Mouse (Mus musculus): ENCODE measurements around the gene Spaca7. TPM values are rescaled to one million over a fixed set of nuclear protein-coding genes. Genes with fewer than 3 reads are reported as not detected.

Spaca7 gene
- not detected in 2 replicates for polyA plus RNA-seq (2016; fragmentation: Nextera tagmentation; extraction: Ambion mirVana)

GRCm38 (mm10) chr8:12572814-12573534, at the start of gene Spaca7:
Gene Spaca7 (plus strand): TSS chr8:12573029.
- H3K4me3 ChIP-seq, result no peak within 1 kb of the TSS
- H3K27me3 ChIP-seq (ENCODE audit: poor library complexity, severe bottlenecking), result peaks cover 48% of the 10 kb centered on the region
- no peak within 1 kb of the TSS for H3K27ac ChIP-seq
- H3K36me3 ChIP-seq (replicated peaks), result no peaks in the 10 kb centered on the region
- no peaks in the 10 kb centered on the region for H3K9me3 ChIP-seq
- no peak for DNase-seq (ENCODE audit: extremely low spot score, low spot score)
- 75% methylated on average over 14 of the region's 14 CpGs for WGBS
- peaks cover 26% of the 10 kb centered on the region for H3K4me1 ChIP-seq

GRCm38 (mm10) chr8:12524279-12524678, 48.5 kb upstream of the Spaca7 start:
- DNase-seq (ENCODE audit: extremely low spot score, low spot score), result no peak
- H3K4me3 ChIP-seq, result no peak overlapping the region
- H3K27ac ChIP-seq, result peak overlapping the region; percentile 56
- H3K4me1 ChIP-seq, result peaks cover 39% of the 10 kb centered on the region
- no peaks in the 10 kb centered on the region for H3K36me3 ChIP-seq (replicated peaks)
- peaks cover 20% of the 10 kb centered on the region for H3K27me3 ChIP-seq (ENCODE audit: poor library complexity, severe bottlenecking)
- H3K9me3 ChIP-seq, result peaks cover 4% of the 10 kb centered on the region
- 20% methylated on average over 1 of the region's 1 CpGs for WGBS

- Histone ChIP-seq H3K9me3 (no peaks in the 10 kb centered on the region), H3K4me3 (no peak overlapping the region), H3K36me3 (replicated peaks) (no peaks in the 10 kb centered on the region), H3K4me1 (peaks cover 10% of the 10 kb centered on the region), H3K27me3 (ENCODE audit: poor library complexity, severe bottlenecking) (peaks cover 15% of the 10 kb centered on the region), H3K27ac (no peak overlapping the region)
- WGBS, result 88% methylated on average over 2 of the region's 2 CpGs
- DNase-seq (ENCODE audit: extremely low spot score, low spot score), result no peak
Observed at GRCm38 (mm10) chr8:12528659-12529058, 44.2 kb upstream of the Spaca7 start.

GRCm38 (mm10) chr8:12535617-12536016, 37.2 kb upstream of the Spaca7 start:
- H3K27me3 ChIP-seq (ENCODE audit: poor library complexity, severe bottlenecking), result peaks cover 5% of the 10 kb centered on the region; the same call in 1 of the 2 replicates
- no peak overlapping the region for H3K4me3 ChIP-seq
- no peak for DNase-seq (ENCODE audit: extremely low spot score, low spot score)
- peak overlapping the region; percentile 51; the same call in 1 of the 2 replicates for H3K27ac ChIP-seq
- no peaks in the 10 kb centered on the region for H3K4me1 ChIP-seq
- H3K9me3 ChIP-seq, result peaks cover 9% of the 10 kb centered on the region; the same call in 1 of the 2 replicates
- 92% methylated on average over 9 of the region's 9 CpGs for WGBS
- H3K36me3 ChIP-seq (replicated peaks), result no peaks in the 10 kb centered on the region

GRCm38 (mm10) chr8:12536306-12536705, 36.5 kb upstream of the Spaca7 start:
- H3K9me3 ChIP-seq, result peaks cover 9% of the 10 kb centered on the region; the same call in 1 of the 2 replicates
- H3K4me1 ChIP-seq, result no peaks in the 10 kb centered on the region
- DNase-seq (ENCODE audit: extremely low spot score, low spot score), result no peak
- H3K4me3 ChIP-seq, result no peak overlapping the region
- H3K27ac ChIP-seq, result peak overlapping the region; percentile 51; the same call in 1 of the 2 replicates
- 91% methylated on average over 7 of the region's 7 CpGs for WGBS
- peaks cover 5% of the 10 kb centered on the region; the same call in 1 of the 2 replicates for H3K27me3 ChIP-seq (ENCODE audit: poor library complexity, severe bottlenecking)
- no peaks in the 10 kb centered on the region for H3K36me3 ChIP-seq (replicated peaks)

- 74% methylated on average over 4 of the region's 4 CpGs for WGBS
- DNase-seq (ENCODE audit: extremely low spot score, low spot score), result no peak
- Histone ChIP-seq H3K27ac (peak overlapping the region; percentile 35; the same call in 1 of the 2 replicates), H3K4me1 (peaks cover 39% of the 10 kb centered on the region), H3K4me3 (no peak overlapping the region), H3K9me3 (no peaks in the 10 kb centered on the region), H3K27me3 (ENCODE audit: poor library complexity, severe bottlenecking) (peaks cover 73% of the 10 kb centered on the region), H3K36me3 (replicated peaks) (no peaks in the 10 kb centered on the region)
Observed at GRCm38 (mm10) chr8:12545236-12545635, 27.6 kb upstream of the Spaca7 start.

- Histone ChIP-seq H3K9me3 (no peaks in the 10 kb centered on the region; the same call in 1 of the 2 replicates), H3K36me3 (replicated peaks) (no peaks in the 10 kb centered on the region), H3K4me1 (peaks cover 39% of the 10 kb centered on the region), H3K4me3 (no peak overlapping the region), H3K27me3 (ENCODE audit: poor library complexity, severe bottlenecking) (peaks cover 73% of the 10 kb centered on the region), H3K27ac (0 out of 2 replicates have a peak overlapping the region, but pooled peaks have one; percentile 35)
- no peak for DNase-seq (ENCODE audit: extremely low spot score, low spot score)
- WGBS, result 73% methylated on average over 4 of the region's 4 CpGs
Observed at GRCm38 (mm10) chr8:12545671-12546070, 27.2 kb upstream of the Spaca7 start.

- no peaks in the 10 kb centered on the region; the same call in 1 of the 2 replicates for H3K36me3 ChIP-seq (replicated peaks)
- H3K4me3 ChIP-seq, result peak overlapping the region; percentile 5; the same call in 1 of the 2 replicates
- H3K4me1 ChIP-seq, result peaks cover 39% of the 10 kb centered on the region
- DNase-seq (ENCODE audit: extremely low spot score, low spot score), result no peak
- H3K27me3 ChIP-seq (ENCODE audit: poor library complexity, severe bottlenecking), result peaks cover 63% of the 10 kb centered on the region
- WGBS, result 37% methylated on average over 7 of the region's 7 CpGs
- peak overlapping the region; percentile 85 for H3K27ac ChIP-seq
- H3K9me3 ChIP-seq, result peaks cover 10% of the 10 kb centered on the region; the same call in 1 of the 2 replicates
Observed at GRCm38 (mm10) chr8:12547466-12548220, 25.2 kb upstream of the Spaca7 start.

- H3K9me3 ChIP-seq, result peaks cover 10% of the 10 kb centered on the region; the same call in 1 of the 2 replicates
- H3K4me3 ChIP-seq, result peak overlapping the region; percentile 5; the same call in 1 of the 2 replicates
- DNase-seq (ENCODE audit: extremely low spot score, low spot score), result peak; percentile 85
- peak overlapping the region; percentile 85 for H3K27ac ChIP-seq
- H3K4me1 ChIP-seq, result peaks cover 39% of the 10 kb centered on the region
- WGBS, result 2% methylated on average over 15 of the region's 15 CpGs
- H3K27me3 ChIP-seq (ENCODE audit: poor library complexity, severe bottlenecking), result peaks cover 64% of the 10 kb centered on the region
- H3K36me3 ChIP-seq (replicated peaks), result no peaks in the 10 kb centered on the region; the same call in 1 of the 2 replicates
Observed at GRCm38 (mm10) chr8:12548255-12548654, 24.6 kb upstream of the Spaca7 start.

- 21% methylated on average over 5 of the region's 5 CpGs for WGBS
- Histone ChIP-seq H3K4me1 (peaks cover 39% of the 10 kb centered on the region), H3K27me3 (ENCODE audit: poor library complexity, severe bottlenecking) (peaks cover 67% of the 10 kb centered on the region), H3K27ac (peak overlapping the region; percentile 85), H3K4me3 (peak overlapping the region; percentile 5; the same call in 1 of the 2 replicates), H3K9me3 (peaks cover 10% of the 10 kb centered on the region; the same call in 1 of the 2 replicates), H3K36me3 (replicated peaks) (no peaks in the 10 kb centered on the region; the same call in 1 of the 2 replicates)
- no peak for DNase-seq (ENCODE audit: extremely low spot score, low spot score)
Observed at GRCm38 (mm10) chr8:12548680-12549079, 24.1 kb upstream of the Spaca7 start.

- WGBS, result 48% methylated on average over 15 of the region's 15 CpGs
- no peak for DNase-seq (ENCODE audit: extremely low spot score, low spot score)
- H3K9me3 ChIP-seq, result peaks cover 10% of the 10 kb centered on the region; the same call in 1 of the 2 replicates
- H3K4me1 ChIP-seq, result peaks cover 26% of the 10 kb centered on the region
- H3K27ac ChIP-seq, result peak overlapping the region; percentile 49
- H3K27me3 ChIP-seq (ENCODE audit: poor library complexity, severe bottlenecking), result peaks cover 78% of the 10 kb centered on the region
- H3K36me3 ChIP-seq (replicated peaks), result no peaks in the 10 kb centered on the region; the same call in 1 of the 2 replicates
- H3K4me3 ChIP-seq, result no peak overlapping the region
Observed at GRCm38 (mm10) chr8:12555515-12556145, 17.2 kb upstream of the Spaca7 start.

GRCm38 (mm10) chr8:12558786-12559185, 14.0 kb upstream of the Spaca7 start:
- 80% methylated on average over 3 of the region's 3 CpGs for WGBS
- DNase-seq (ENCODE audit: extremely low spot score, low spot score), result no peak
- Histone ChIP-seq H3K4me1 (peaks cover 51% of the 10 kb centered on the region), H3K4me3 (no peak overlapping the region), H3K9me3 (no peaks in the 10 kb centered on the region), H3K27me3 (ENCODE audit: poor library complexity, severe bottlenecking) (peaks cover 95% of the 10 kb centered on the region), H3K27ac (no peak overlapping the region), H3K36me3 (replicated peaks) (no peaks in the 10 kb centered on the region)

All from forebrain, embryonic 10.5 days (tissue).